Mouse (Mus musculus): ENCODE data around the gene Btbd17. TPM values are rescaled to one million over a fixed set of nuclear protein-coding genes. Genes with fewer than 3 reads are reported as not detected.
A peak's percentile ranks its signal among the peaks of the same experiment; 100 is the strongest.

Gene Btbd17
- polyA plus RNA-seq, 1 experiment from 2014 or later, result not detected

DNA sequence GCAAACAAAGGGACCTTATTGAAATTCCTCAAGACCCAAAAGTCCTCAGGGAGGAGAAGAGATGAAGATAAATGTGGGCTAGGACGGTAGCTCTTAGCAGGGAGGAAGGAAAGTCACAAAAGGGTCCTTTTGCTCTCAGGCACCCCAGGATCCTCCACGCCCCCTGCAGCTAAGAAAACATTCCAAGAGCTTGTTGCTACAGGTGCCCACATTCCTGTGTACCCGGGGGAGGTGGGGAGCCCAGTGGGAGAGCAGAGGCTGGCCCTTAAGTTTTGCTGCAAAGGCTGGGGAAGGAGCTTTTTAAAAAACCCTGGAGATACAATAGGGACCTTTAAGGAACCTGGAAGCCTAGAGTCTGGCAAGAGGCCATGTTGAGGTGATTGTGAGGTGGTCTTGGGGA lies 24.7 kb upstream of the Btbd17 start:
- ATAC-seq (ENCODE audit: extremely low read depth, insufficient number of reproducible peaks, low FRiP score, low TSS enrichment), result no peak
- peaks cover 16% of the 10 kb centered on the region for H3K4me1 ChIP-seq
- H3K27me3 ChIP-seq (replicated peaks), result no peaks in the 10 kb centered on the region
- H3K4me3 ChIP-seq, result no peak overlapping the region
- H3K9me3 ChIP-seq, result no peaks in the 10 kb centered on the region
- no peak overlapping the region for H3K4me2 ChIP-seq
- H3K9ac ChIP-seq, result no peak overlapping the region
- H3K27ac ChIP-seq (replicated peaks), result no peak overlapping the region
- H3K36me3 ChIP-seq, result no peaks in the 10 kb centered on the region
- 38% methylated on average over 3 of the region's 3 CpGs for WGBS

DNA sequence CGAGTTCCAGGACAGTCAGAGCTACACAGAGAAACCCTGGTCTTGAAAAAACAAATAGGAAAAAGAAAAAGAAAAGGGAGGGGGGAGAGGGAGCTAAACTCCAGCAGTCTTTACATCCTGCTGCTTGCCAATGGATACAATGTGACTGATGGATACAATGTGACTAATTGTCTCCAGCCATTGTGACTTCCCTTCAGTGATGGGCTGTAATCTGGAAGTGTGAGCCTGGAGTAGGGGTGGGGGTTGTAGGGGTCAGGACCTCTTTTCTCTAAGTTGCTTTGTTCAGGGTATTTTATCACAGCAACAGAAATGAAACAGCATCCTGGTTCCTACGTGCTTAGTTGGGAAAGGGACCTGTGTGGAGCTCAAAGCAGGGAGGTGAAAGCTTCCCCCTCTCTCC lies 23.4 kb upstream of the Btbd17 start:
- Histone ChIP-seq H3K9me3 (no peaks in the 10 kb centered on the region), H3K9ac (no peak overlapping the region), H3K4me2 (no peak overlapping the region), H3K27me3 (replicated peaks) (no peaks in the 10 kb centered on the region), H3K4me3 (no peak overlapping the region), H3K4me1 (peaks cover 29% of the 10 kb centered on the region), H3K36me3 (no peaks in the 10 kb centered on the region), H3K27ac (replicated peaks) (peak overlapping the region; percentile 64)
- 56% methylated on average over 2 of the region's 2 CpGs for WGBS
- ATAC-seq (ENCODE audit: extremely low read depth, insufficient number of reproducible peaks, low FRiP score, low TSS enrichment), result no peak

DNA sequence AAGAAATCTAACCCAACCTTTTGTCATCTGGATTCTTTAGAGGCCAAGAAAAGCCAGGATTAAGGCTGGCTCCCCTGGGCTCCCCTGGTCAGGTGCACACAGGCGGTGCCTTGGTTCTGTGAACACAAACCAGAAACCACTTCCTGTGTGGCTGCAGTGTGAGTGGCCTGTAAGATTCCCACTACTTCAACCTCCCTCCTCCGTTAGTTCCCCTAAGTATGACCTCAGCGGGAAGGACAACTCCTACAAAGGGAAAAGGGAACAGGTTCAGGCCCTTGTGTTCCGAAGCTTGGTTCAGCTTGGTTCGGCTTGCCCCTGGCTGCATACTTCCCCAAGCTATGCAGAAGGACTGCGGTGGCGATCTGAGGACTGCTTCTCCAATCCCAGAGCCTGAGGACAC lies 22.4 kb upstream of the Btbd17 start:
- peaks cover 20% of the 10 kb centered on the region for H3K4me1 ChIP-seq
- no peak overlapping the region for H3K27ac ChIP-seq (replicated peaks)
- H3K36me3 ChIP-seq, result no peaks in the 10 kb centered on the region
- H3K27me3 ChIP-seq (replicated peaks), result no peaks in the 10 kb centered on the region
- 83% methylated on average over 7 of the region's 7 CpGs for WGBS
- no peak overlapping the region for H3K9ac ChIP-seq
- H3K4me3 ChIP-seq, result no peak overlapping the region
- no peaks in the 10 kb centered on the region for H3K9me3 ChIP-seq
- no peak for ATAC-seq (ENCODE audit: extremely low read depth, insufficient number of reproducible peaks, low FRiP score, low TSS enrichment)
- H3K4me2 ChIP-seq, result no peak overlapping the region

DNA sequence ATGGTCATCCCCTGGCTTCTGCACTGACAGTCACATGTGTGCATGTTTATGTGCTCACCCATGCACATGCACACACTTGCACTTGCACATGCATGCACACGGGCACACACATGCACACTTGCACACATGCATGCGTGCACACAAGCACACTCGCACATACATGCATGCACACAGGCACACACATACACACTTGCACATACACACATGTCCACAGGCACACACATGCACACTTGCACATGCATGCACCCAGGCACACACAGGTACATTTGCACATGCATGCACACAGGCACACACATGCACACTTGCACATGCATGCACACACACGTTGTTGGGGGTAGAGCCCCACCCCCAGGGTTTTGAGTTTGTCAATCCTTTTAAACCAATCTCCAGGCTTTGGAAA lies 21.2 kb upstream of the Btbd17 start:
- Histone ChIP-seq H3K4me2 (no peak overlapping the region), H3K9me3 (no peaks in the 10 kb centered on the region), H3K4me1 (peaks cover 17% of the 10 kb centered on the region), H3K36me3 (no peaks in the 10 kb centered on the region), H3K4me3 (no peak overlapping the region), H3K27me3 (replicated peaks) (no peaks in the 10 kb centered on the region), H3K27ac (replicated peaks) (no peak overlapping the region), H3K9ac (no peak overlapping the region)
- 82% methylated on average over 4 of the region's 4 CpGs for WGBS
- ATAC-seq (ENCODE audit: extremely low read depth, insufficient number of reproducible peaks, low FRiP score, low TSS enrichment), result no peak

DNA sequence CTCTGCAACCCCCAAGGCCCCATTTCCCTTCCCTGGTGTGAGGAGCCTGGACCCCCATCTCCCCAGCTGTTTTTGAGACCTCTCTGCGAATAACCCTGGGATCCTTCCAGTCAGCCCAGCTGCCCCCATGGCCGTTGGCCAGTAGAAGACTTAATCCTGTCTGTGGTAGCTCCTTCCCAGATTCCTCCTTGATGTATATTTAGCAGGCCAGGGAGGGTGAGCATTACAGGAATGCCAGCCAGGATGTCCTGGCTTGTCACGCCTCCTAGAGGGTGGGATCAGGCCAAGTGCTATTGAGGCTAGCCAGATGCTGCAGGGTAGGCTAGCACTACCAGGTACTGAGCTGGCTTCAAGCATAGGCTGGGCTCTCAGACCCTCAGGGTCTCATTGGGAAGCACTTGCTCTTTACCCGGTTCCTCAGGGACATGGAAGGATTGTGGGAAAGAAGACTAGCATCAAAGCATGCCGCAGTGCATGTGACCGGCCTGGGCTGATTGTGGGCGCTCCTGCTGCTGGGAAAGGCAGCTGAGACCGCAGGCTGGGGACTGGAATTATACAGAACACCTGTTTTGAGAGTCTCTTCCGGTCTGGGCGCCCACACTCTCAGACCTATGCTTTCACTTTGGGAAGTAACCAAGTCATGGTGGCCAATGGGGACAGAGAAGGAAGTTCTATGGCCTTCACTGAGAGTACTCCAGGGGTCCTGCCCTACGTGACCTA lies 19.3 kb upstream of the Btbd17 start:
- Histone ChIP-seq H3K27ac (replicated peaks) (peak overlapping the region; percentile 56), H3K4me1 (peaks cover 17% of the 10 kb centered on the region), H3K4me3 (no peak overlapping the region), H3K9me3 (no peaks in the 10 kb centered on the region), H3K9ac (no peak overlapping the region), H3K27me3 (replicated peaks) (no peaks in the 10 kb centered on the region), H3K36me3 (no peaks in the 10 kb centered on the region), H3K4me2 (no peak overlapping the region)
- 46% methylated on average over 11 of the region's 11 CpGs for WGBS
- no peak for ATAC-seq (ENCODE audit: extremely low read depth, insufficient number of reproducible peaks, low FRiP score, low TSS enrichment)

DNA sequence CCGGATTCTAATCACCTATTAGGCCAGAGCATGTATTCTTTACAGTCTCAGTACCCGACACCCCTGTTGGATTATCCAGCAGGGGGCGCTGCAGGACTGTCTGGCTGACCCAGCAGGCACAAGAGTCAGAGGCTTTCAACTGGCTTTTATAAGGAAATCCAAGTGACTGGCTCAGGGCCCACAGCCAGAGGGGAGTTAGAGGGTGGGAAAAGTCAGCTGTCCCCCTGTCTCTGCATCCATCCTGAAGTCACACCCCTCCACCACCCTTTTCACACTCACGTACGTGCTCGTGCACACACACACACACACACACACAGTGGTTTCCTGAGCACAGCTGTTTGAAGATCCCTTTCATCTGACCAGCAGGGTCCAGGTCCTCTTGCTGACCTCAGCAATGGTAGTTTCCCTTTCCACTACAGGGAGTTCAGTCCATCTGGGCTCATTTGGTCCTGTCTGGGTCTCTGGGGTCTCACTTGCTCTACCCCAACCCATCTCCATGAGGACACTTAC lies 17.0 kb upstream of the Btbd17 start:
- Histone ChIP-seq H3K27ac (replicated peaks) (no peak overlapping the region), H3K4me2 (no peak overlapping the region), H3K4me3 (no peak overlapping the region), H3K27me3 (replicated peaks) (no peaks in the 10 kb centered on the region), H3K4me1 (peaks cover 19% of the 10 kb centered on the region), H3K9ac (peak overlapping the region; percentile 8; the same call in 1 of the 2 replicates), H3K36me3 (no peaks in the 10 kb centered on the region), H3K9me3 (no peaks in the 10 kb centered on the region)
- 0 out of 2 replicates have a peak, but pooled peaks have one; percentile 20 for ATAC-seq (ENCODE audit: extremely low read depth, insufficient number of reproducible peaks, low FRiP score, low TSS enrichment)
- WGBS, result 14% methylated on average over 6 of the region's 6 CpGs

DNA sequence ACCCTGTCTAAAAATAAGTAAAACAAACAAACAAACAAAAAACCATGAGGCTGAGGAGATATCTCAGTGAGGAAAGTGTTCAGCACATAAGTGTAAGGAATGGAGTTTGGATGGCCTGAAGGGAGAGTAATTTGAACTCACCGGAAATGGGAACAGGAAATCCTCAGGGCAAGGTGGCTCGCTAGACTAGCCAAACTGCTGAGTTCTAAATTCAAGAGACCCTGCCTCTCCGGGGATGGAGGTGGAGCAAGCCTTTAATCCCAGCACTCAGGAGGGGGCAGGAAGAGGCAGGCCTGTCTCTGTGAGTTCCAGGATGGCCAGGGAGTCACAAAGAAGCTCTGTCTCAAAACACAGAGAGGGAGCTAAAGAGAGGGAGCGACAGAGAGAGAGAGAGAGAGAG lies 14.6 kb upstream of the Btbd17 start:
- no peaks in the 10 kb centered on the region for H3K36me3 ChIP-seq
- WGBS, result 21% methylated on average over 4 of the region's 4 CpGs
- no peaks in the 10 kb centered on the region for H3K27me3 ChIP-seq (replicated peaks)
- H3K4me1 ChIP-seq, result peaks cover 22% of the 10 kb centered on the region
- no peak overlapping the region; the same call in 1 of the 2 replicates for H3K27ac ChIP-seq (replicated peaks)
- ATAC-seq (ENCODE audit: extremely low read depth, insufficient number of reproducible peaks, low FRiP score, low TSS enrichment), result no peak
- H3K4me3 ChIP-seq, result no peak overlapping the region
- H3K4me2 ChIP-seq, result no peak overlapping the region
- H3K9me3 ChIP-seq, result no peaks in the 10 kb centered on the region
- H3K9ac ChIP-seq, result no peak overlapping the region

DNA sequence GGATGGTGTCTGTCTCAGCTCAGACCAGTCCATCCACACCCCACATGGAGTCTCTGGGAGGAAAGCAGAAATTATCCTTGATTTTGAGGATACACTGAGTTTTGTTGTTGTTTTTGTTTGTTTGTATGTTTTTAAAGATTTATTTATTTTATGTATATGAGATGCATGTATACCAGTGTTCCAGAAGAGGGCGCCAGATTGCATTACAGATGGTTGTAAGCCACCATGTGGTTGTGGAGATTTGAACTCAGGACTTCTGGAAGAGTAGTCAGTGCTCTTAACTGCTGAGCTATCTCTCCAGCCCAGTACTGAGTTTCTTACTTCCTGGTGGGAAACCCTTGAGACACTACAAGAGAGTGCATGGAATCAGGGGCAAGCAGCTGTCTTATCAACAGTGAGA lies 13.6 kb upstream of the Btbd17 start:
- 66% methylated on average over 1 of the region's 1 CpGs for WGBS
- no peaks in the 10 kb centered on the region for H3K9me3 ChIP-seq

DNA sequence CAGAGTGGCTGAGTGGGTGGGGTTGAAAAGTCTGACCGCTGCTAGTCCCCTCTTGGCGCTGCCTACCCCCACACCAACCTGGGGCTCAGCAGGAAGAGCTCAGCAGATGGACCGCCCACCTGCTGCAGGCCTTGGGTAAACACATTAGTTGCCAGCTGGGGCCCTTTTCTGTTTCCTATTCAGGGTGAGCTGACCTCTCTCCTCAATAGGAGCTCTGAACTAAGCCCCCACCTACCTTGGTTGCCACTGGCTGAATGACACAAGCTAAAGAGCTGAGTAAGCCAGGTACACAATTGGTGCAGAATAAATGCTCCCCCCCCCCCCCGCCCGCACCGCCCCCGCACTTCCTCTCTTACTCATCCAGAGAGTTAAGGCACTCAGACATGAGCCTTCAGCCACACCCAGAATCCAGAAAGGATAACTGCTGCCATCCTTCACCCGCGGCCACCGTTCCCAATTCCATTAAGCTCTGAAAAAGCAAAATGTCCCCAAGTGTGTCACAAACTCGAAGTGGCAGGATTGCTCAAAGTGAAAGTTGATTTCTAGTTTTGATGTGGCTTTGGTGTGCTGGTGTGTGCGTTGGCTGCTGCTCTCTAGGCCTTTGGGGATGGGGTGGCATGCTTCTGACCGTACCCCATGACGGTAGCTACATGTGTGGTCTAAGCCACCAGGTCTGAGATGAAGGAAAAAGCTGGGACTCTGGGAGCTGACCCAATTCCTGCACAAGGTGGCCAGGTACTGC lies 12.1 kb upstream of the Btbd17 start:
- Histone ChIP-seq H3K27ac (replicated peaks) (no peak overlapping the region), H3K9me3 (no peaks in the 10 kb centered on the region), H3K27me3 (replicated peaks) (0 out of 2 replicates have a peak, but pooled peaks cover 10% of the 10 kb centered on the region), H3K36me3 (no peaks in the 10 kb centered on the region), H3K4me1 (peaks cover 12% of the 10 kb centered on the region), H3K4me2 (no peak overlapping the region), H3K9ac (no peak overlapping the region), H3K4me3 (no peak overlapping the region)
- ATAC-seq (ENCODE audit: extremely low read depth, insufficient number of reproducible peaks, low FRiP score, low TSS enrichment), result no peak
- 38% methylated on average over 14 of the region's 14 CpGs for WGBS

More for the DNA sequence above, 13.6 kb upstream of the Btbd17 start:
- Histone ChIP-seq H3K27me3 (replicated peaks) (0 out of 2 replicates have a peak, but pooled peaks cover 2% of the 10 kb centered on the region), H3K4me3 (no peak overlapping the region), H3K27ac (replicated peaks) (no peak overlapping the region), H3K9ac (no peak overlapping the region), H3K36me3 (no peaks in the 10 kb centered on the region), H3K4me1 (peaks cover 12% of the 10 kb centered on the region), H3K4me2 (no peak overlapping the region)
- no peak for ATAC-seq (ENCODE audit: extremely low read depth, insufficient number of reproducible peaks, low FRiP score, low TSS enrichment)

DNA sequence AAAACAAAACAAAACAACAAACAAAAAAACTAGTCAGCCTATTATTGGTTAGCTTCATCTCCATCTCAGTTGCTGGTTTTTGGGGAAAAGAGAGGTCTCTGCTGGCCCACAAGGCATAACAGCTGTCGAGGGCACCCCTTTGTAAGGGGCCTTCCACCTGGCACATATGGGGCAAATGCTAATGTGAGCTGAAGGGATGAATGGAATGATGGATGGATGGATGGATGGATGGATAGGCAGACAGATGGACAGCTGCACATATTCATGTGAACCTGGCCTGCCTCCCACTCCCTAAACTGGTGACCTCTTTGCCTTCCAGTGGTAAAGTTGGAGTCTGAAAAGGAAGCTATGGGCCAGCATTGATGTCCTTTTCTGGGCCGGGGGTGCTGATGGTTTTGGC lies 11.3 kb upstream of the Btbd17 start:
- H3K9me3 ChIP-seq, result no peaks in the 10 kb centered on the region
- H3K27ac ChIP-seq (replicated peaks), result no peak overlapping the region
- H3K4me1 ChIP-seq, result peaks cover 11% of the 10 kb centered on the region
- H3K36me3 ChIP-seq, result no peaks in the 10 kb centered on the region
- no peak overlapping the region for H3K4me3 ChIP-seq
- H3K9ac ChIP-seq, result no peak overlapping the region
- H3K27me3 ChIP-seq (replicated peaks), result 0 out of 2 replicates have a peak, but pooled peaks cover 10% of the 10 kb centered on the region
- 73% methylated on average over 2 of the region's 2 CpGs for WGBS
- no peak for ATAC-seq (ENCODE audit: extremely low read depth, insufficient number of reproducible peaks, low FRiP score, low TSS enrichment)
- H3K4me2 ChIP-seq, result no peak overlapping the region

DNA sequence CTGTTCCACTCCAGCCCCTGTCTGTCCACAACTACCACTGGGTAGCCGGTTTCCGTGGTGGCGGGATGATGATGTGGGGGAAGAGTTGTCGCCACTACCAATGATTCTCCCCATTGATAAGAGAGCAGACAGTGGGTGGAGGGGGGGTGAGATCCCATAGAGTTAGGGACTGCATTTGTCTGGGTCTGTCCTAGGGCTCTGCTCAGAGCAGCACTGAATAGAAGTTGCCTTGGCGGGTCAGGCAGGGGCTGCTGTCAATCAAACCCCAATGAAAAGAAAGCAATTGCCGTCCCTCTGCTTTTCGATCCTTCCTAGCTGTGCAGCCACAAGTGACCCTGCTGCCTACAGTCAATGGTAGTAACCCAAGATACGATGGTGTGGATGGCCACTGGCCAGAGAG lies 8.2 kb upstream of the Btbd17 start:
- Histone ChIP-seq H3K36me3 (no peaks in the 10 kb centered on the region), H3K27me3 (replicated peaks) (0 out of 2 replicates have a peak, but pooled peaks cover 10% of the 10 kb centered on the region), H3K4me3 (no peak overlapping the region), H3K9me3 (no peaks in the 10 kb centered on the region), H3K9ac (no peak overlapping the region), H3K4me2 (no peak overlapping the region), H3K27ac (replicated peaks) (no peak overlapping the region), H3K4me1 (peaks cover 11% of the 10 kb centered on the region)
- ATAC-seq (ENCODE audit: extremely low read depth, insufficient number of reproducible peaks, low FRiP score, low TSS enrichment), result no peak
- WGBS, result 45% methylated on average over 8 of the region's 8 CpGs

All from heart, embryonic 13.5 days (tissue).